In the genomic region with DNA sequence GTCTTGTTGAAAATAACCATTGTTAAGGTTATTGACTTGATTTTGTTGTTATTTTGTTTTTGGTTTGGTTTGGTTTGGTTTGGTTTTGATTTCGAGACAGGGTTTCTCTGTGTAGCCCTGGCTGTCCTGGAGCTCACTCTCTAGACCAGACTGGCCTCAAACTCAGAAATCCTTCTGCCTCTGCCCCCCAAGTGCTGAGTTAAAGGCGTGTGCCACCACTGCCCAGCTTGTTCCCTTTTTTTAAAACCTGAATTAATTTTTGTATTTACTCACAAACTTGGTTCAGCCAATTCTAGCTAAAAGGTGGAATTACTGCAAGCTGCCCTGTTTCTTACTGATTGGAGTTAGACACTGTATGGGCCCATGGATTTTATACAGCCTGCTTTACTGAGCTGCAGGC, we compare ENCODE assay signal across 7 mouse cellular contexts. TPM values are rescaled to one million over a fixed set of nuclear protein-coding genes. Genes with fewer than 3 reads are reported as not detected.
DNase-seq lines count a peak whose midpoint lies in the region; ATAC-seq and TF ChIP-seq lines count a peak whose summit lies in the region.

No protein-coding gene starts in this region.

- H3K27me3 ChIP-seq in neural tube, embryonic 11.5 days (ENCODE audit: control insufficient read depth, insufficient read depth, low read length), result no peaks in the 10 kb centered on the region
- no peaks in the 10 kb centered on the region for H3K27me3 ChIP-seq in forebrain, embryonic 10.5 days (ENCODE audit: poor library complexity, severe bottlenecking)
- no peaks in the 10 kb centered on the region for H3K27me3 ChIP-seq in limb, embryonic 15.5 days
- H3K27me3 ChIP-seq in stomach, postnatal 0 days (ENCODE audit: control insufficient read depth, insufficient read depth, low read length), result no peaks in the 10 kb centered on the region

- H3K27ac ChIP-seq in neural tube, embryonic 11.5 days (ENCODE audit: low read depth, low read length), result no peak overlapping the region
- H3K27ac ChIP-seq in forebrain, embryonic 10.5 days, result no peak overlapping the region
- H3K27ac ChIP-seq in limb, embryonic 15.5 days, result no peak overlapping the region
- H3K27ac ChIP-seq in stomach, postnatal 0 days (replicated peaks), result no peak overlapping the region

- TF ChIP-seq EP300 in stomach, postnatal 0 days (optimal IDR thresholded peaks at IDR 0.05), result no peak

- H3K4me1 ChIP-seq in neural tube, embryonic 11.5 days (ENCODE audit: control insufficient read depth, insufficient read depth, low read length), result peaks cover 2% of the 10 kb centered on the region; the same call in 1 of the 2 replicates
- H3K4me1 ChIP-seq in forebrain, embryonic 10.5 days, result peaks cover 24% of the 10 kb centered on the region
- H3K4me1 ChIP-seq in limb, embryonic 15.5 days, result 0 out of 2 replicates have a peak, but pooled peaks cover 3% of the 10 kb centered on the region
- no peaks in the 10 kb centered on the region for H3K4me1 ChIP-seq in stomach, postnatal 0 days (replicated peaks; ENCODE audit: control insufficient read depth, insufficient read depth)

- peak overlapping the region; percentile 69 for H3K4me2 ChIP-seq in neural tube, embryonic 11.5 days (ENCODE audit: low read depth)
- H3K4me2 ChIP-seq in limb, embryonic 15.5 days, result peak overlapping the region; percentile 67
- peak overlapping the region; percentile 80 for H3K4me2 ChIP-seq in stomach, postnatal 0 days (replicated peaks; ENCODE audit: low read depth)

- H3K36me3 ChIP-seq in neural tube, embryonic 11.5 days (ENCODE audit: control insufficient read depth, insufficient read depth, low read length), result no peaks in the 10 kb centered on the region
- peaks cover 16% of the 10 kb centered on the region for H3K36me3 ChIP-seq in forebrain, embryonic 10.5 days (replicated peaks)
- H3K36me3 ChIP-seq in limb, embryonic 15.5 days, result no peaks in the 10 kb centered on the region
- H3K36me3 ChIP-seq in stomach, postnatal 0 days (ENCODE audit: control insufficient read depth, insufficient read depth, low read length), result no peaks in the 10 kb centered on the region

- 42% methylated on average over 2 of the region's 2 CpGs for WGBS in neural tube, embryonic 11.5 days
- WGBS in forebrain, embryonic 10.5 days, result 45% methylated on average over 2 of the region's 2 CpGs
- WGBS in limb, embryonic 15.5 days, result 46% methylated on average over 2 of the region's 2 CpGs
- 46% methylated on average over 2 of the region's 2 CpGs for WGBS in stomach, postnatal 0 days

- ATAC-seq in neural tube, embryonic 11.5 days (ENCODE audit: insufficient read depth, low FRiP score, low TSS enrichment), result no peak
- no peak for ATAC-seq in limb, embryonic 15.5 days (ENCODE audit: insufficient number of reproducible peaks, low FRiP score, low TSS enrichment, low read depth)
- no peak for ATAC-seq in stomach, postnatal 0 days (ENCODE audit: low FRiP score, low TSS enrichment)

- H3K9me3 ChIP-seq in neural tube, embryonic 11.5 days (ENCODE audit: control insufficient read depth, low read length), result no peaks in the 10 kb centered on the region
- H3K9me3 ChIP-seq in forebrain, embryonic 10.5 days, result peaks cover 4% of the 10 kb centered on the region; the same call in 1 of the 2 replicates
- H3K9me3 ChIP-seq in limb, embryonic 15.5 days, result no peaks in the 10 kb centered on the region
- H3K9me3 ChIP-seq in stomach, postnatal 0 days (ENCODE audit: control insufficient read depth, low read length), result no peaks in the 10 kb centered on the region

- no peak for TF ChIP-seq CTCF in stomach, postnatal 0 days (IDR thresholded peaks at IDR 0.05; ENCODE audit: low read depth)

- no peak for DNase-seq in neural tube, embryonic 11.5 days (ENCODE audit: low spot score)
- DNase-seq in neural tube, embryonic 10.5 days (ENCODE audit: extremely low spot score, low spot score), result no peak
- no peak for DNase-seq in forebrain, embryonic 10.5 days (ENCODE audit: extremely low spot score, low spot score)
- no peak for DNase-seq in stomach, postnatal 0 days (ENCODE audit: low spot score)
- no peak for DNase-seq in MN1 (ENCODE audit: low spot score)
- no peak for DNase-seq in layer of hippocampus, adult 8-10 months (ENCODE audit: low spot score in 2 of 2)

- no peak overlapping the region for H3K9ac ChIP-seq in neural tube, embryonic 11.5 days (ENCODE audit: low read length)
- no peak overlapping the region for H3K9ac ChIP-seq in limb, embryonic 15.5 days
- no peak overlapping the region for H3K9ac ChIP-seq in stomach, postnatal 0 days (ENCODE audit: low read length)

- peak overlapping the region; percentile 74 for H3K4me3 ChIP-seq in neural tube, embryonic 11.5 days (ENCODE audit: low read depth, low read length)
- peak overlapping the region; percentile 96 for H3K4me3 ChIP-seq in forebrain, embryonic 10.5 days
- H3K4me3 ChIP-seq in limb, embryonic 15.5 days, result peak overlapping the region; percentile 98; the same call in 1 of the 2 replicates
- peak overlapping the region; percentile 96 for H3K4me3 ChIP-seq in stomach, postnatal 0 days (ENCODE audit: low read depth, low read length)

RNA-seq across cellular contexts. Expression of a gene that starts 1.3 kb away (rescaled TPM):
- 11.4 and 11.6 TPM in 2 replicates for polyA plus RNA-seq in neural tube, embryonic 11.5 days (2014; fragmentation: Nextera tagmentation; extraction: Ambion mirVana)
- 10.9 and 13.5 TPM in 2 replicates for polyA plus RNA-seq in forebrain, embryonic 10.5 days (2016; fragmentation: Nextera tagmentation; extraction: Ambion mirVana)
- 8.5 and 10.1 TPM in 2 replicates for polyA plus RNA-seq in limb, embryonic 15.5 days (2015; fragmentation: Nextera tagmentation; extraction: Ambion mirVana)
- polyA plus RNA-seq in stomach, postnatal 0 days (2015; fragmentation: Nextera tagmentation; extraction: Ambion mirVana), result 9.9 and 12.8 TPM in 2 replicates
- 10 to 100 TPM; 31.9 to 36.6 (median 35.7) TPM for total RNA-seq in layer of hippocampus, adult 8-10 months (2022)

RNA-seq across cellular contexts. Expression of a gene that starts 37.1 kb away (rescaled TPM):
- 42.6 and 43.6 TPM in 2 replicates for polyA plus RNA-seq in neural tube, embryonic 11.5 days (2014; fragmentation: Nextera tagmentation; extraction: Ambion mirVana)
- 34.8 and 37.3 TPM in 2 replicates for polyA plus RNA-seq in forebrain, embryonic 10.5 days (2016; fragmentation: Nextera tagmentation; extraction: Ambion mirVana)
- polyA plus RNA-seq in limb, embryonic 15.5 days (2015; fragmentation: Nextera tagmentation; extraction: Ambion mirVana), result 21.3 and 22.2 TPM in 2 replicates
- 13.0 and 13.1 TPM in 2 replicates for polyA plus RNA-seq in stomach, postnatal 0 days (2015; fragmentation: Nextera tagmentation; extraction: Ambion mirVana)
- 10 to 100 TPM; 14.5 to 16.8 (median 16.2) TPM for total RNA-seq in layer of hippocampus, adult 8-10 months (2022)
